Mouse (Mus musculus): Measurements from ENCODE around the gene Nck1.
A peak's percentile ranks its signal among the peaks of the same experiment; 100 is the strongest.

The Nck1 gene

DNA sequence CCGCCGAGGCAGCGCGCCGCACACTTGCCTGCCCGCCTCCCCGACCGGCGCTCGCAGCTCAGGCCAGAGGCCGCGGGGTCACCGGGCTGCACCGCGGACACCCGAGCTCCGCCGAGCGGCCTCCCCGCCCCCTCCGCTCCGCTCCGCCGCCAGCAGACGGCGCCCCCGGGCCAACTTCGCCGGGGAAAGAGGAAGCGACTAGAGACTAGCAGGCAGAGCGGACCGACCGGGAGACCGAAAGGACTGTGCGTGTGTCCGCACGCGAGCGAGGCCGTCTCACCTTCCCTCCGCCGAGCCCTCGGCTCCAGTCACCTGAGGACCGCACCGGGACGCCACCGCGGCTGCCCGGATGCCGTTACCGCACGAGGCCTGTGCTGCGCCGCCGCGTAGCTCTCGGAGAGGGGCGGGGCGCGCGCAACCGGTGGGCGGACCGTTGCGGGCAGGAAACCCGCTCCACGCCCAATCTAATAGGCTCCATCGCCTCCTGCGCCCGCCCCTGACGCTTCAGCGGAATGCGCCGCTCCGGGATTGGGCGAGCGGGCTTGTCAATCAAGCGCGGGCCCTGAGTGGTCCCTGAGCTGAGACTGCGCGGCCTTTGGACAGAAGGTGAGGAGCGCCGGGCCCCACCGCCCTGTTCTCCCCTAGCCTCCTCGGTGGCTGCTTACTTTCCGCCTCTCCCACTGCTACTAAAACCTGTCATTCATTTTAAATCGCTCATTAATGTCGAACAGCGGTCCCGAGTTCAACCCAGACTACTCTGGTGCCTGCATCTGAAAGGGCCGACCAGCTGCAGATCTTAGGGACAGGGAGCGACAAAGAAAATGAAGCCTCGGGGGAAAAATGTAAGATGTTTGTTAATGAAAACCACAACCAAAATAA lies at the start of gene Nck1:
Nck1 (minus strand) TSS at position 420 of the 879 bp plus-strand sequence.
- DNase-seq (ENCODE audit: low read depth, low spot score) = peak; percentile 92

DNA sequence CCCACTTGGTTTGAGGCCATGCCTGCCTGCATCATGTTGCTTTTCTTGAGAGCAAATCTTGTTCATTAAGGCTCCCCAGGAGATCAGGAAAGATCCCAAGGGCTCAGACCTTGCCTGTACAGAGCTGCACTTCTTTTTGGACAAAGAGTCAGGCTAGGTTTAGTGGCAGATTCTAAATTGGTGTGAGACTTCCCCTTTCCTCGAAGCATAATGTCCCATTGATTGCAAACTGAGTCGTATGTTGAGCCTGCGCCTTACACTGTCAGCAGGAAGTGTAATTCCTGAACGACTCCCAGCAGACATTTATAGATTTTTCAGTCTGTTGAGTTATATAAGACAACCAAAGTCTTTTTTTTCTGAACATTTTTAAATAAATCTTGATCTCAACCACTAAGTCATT lies 44.5 kb upstream of the Nck1 start:
- no peak for DNase-seq (ENCODE audit: low read depth, low spot score)

DNA sequence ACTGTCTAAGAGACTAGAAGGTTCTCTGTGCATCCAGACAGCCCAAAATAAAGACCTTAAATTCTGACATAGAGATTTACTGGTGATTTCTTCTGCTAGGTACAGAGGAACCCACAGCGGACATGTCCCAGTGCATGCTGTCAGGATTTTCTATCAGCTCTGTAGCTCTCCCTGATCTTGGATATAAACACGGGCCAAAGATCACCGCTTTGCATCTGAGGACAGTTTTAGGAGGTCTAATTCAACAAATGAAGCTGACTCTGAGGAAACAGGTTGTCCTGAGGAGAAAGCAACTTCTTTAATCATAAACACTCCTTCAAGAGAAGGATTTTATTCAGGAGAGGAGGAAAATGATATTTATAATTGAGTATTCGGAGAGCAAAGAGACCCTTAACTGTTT lies 38.1 kb upstream of the Nck1 start:
- no peak for DNase-seq (ENCODE audit: low read depth, low spot score)

DNA sequence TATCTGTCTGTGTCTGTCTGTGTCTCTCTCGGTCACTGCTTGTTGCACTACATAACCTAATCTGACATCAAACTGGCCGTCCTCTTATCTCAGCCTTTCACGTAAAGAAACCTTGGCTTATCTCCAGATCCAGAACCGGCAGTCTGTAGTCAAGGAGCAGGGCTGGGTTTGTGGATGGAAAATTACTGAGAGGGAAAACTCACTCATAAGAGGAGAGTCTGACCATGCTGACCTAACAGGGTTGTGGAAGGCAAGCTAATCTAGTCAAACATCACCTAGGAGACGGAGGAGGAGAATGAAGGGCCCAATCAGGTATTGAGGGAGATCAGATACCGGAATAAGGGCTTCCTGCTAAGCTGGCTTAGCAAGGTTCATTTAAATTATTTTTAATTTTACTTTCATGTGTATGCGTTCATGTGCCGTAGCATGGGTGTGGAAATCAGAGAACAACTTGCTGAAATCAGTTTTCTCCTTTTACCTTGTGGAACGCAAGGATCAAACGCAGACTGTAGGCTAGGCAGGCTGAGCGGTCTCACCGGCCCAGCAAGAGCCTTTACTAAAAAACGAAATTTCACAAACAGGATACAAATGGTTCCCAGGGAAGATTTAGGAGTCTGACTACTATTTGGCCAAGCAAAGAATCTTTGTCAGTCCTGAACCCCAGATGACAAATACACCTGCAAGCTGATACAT lies 37.1 kb upstream of the Nck1 start:
- no peak for DNase-seq (ENCODE audit: low read depth, low spot score)

DNA sequence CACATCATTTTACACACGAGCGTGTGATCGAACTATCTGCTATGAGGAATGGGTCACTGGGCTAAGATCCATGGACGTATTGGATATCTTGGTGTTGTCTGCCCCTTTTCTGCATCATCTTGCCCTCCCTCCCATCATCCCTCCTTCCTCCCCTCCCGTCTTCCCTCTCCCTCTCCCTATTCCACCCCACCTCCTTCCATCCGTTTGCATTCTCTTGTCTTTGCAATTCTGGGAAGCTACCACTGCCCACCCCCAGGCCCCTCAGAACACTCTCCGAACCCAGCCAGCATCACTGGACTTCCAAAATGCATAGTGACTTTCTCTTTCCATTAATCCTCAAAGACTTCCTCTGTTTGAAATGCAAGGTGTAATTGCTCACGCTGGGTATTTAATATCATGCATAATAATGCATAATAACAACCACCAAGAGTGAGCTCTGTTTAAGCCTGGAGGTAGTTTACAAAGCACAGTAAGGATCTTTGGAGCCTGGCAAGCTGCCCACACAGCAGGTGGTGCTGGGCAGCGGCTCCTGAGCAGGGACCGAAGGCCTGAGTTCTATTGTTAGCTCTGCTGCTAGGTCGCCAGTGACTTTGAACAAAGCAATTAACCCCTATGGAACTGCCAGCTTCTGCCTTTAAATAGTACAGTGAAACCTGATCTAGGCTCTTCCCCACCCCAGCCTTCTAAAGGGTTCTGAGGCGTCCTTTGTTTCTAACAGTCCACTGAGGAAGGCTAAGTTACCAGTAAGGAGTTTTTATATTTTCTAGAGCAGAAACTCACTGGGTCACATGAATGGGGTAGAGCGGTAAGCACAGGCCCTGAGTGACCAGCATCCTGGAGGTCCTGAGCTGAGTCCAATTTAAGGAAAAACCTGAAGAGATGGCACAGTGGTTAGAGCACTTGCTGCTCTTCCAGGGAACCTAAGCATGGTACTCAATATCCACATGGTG lies 35.9 kb upstream of the Nck1 start:
- DNase-seq (ENCODE audit: low read depth, low spot score) = no peak

DNA sequence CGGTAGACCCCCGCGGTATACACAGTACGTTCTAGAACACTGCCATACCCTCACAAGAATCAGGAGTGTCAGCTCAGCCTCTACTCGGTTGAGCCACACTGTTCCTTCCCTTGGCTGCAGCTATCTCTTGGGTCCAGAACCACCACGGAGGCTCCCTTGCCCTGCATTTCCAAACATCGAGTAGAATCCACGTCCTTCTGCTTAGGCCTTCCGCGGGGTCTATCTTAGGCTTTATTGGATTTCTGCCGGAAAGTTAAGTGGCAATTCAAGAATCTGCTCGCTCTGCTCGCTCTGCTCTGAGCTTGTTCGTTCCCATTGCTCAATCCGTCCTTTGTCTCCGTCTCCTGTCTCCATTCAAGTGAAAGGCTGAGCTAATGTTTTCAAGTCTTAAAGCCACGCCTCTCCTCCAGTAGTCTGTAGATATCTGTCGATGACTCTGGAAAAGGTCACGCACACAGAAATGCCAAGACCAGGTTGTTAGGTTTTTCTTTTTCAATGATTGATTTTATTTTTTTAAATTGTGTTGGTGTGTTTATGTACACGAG lies 34.3 kb upstream of the Nck1 start:
- DNase-seq (ENCODE audit: low read depth, low spot score) = no peak

DNA sequence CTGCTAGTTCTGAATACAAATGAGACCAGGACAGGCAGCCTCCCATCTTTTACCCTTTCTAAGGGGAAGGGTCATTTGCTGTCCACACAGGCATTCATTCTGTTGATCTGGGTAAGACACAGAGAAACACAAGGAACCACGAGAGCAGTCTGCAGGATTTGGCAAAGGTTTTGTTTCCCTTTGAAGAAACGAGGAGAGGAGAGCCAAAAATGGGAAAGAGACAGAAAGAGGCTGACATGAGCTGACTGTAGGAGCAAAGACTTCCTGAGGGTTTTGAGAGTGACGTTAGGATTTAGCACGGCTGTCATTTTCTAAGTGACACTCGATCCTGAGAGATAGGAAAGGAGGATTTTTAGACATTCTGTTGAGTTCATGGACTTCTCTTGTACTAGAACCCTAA lies 28.0 kb upstream of the Nck1 start:
- no peak for DNase-seq (ENCODE audit: low read depth, low spot score)

DNA sequence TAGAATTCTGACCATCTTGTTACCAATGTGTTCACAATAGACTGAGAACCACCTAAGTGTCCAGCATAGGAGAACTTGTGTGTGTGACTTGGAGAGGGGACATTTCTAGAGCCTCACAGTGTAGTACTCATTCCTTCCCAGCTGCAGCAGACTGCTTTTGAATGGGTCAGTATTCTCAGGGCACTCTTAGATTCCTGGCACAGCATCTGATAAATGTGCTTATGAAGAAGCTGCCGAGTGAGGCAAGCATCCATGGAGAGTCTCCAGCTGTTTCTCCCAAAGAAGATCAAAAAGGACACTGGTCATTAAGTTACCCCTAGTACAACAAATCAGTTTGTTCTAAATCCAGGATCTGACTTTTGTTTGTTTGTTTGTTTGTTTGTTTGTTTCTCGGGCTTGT lies 27.4 kb upstream of the Nck1 start:
- DNase-seq (ENCODE audit: low read depth, low spot score) = no peak

DNA sequence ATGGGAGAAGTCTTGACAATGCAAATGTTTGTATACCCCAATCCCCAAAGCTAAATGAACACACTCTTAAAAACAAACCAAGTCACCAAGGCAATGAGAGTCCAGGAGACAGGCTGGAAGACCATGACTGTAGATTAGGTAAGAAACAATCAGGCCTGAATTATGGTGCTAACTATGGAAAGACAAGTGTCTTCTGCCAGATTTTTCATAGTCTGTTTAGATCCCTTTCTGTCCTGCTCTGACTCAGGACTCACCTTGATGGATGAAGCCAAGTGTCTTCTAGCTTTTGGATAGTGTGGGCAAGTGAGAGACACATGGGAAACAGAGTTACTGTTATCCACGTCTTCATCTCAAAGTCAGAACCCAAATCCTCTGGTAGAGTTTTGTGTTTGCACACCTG lies 25.6 kb upstream of the Nck1 start:
- DNase-seq (ENCODE audit: low read depth, low spot score) = no peak

DNA sequence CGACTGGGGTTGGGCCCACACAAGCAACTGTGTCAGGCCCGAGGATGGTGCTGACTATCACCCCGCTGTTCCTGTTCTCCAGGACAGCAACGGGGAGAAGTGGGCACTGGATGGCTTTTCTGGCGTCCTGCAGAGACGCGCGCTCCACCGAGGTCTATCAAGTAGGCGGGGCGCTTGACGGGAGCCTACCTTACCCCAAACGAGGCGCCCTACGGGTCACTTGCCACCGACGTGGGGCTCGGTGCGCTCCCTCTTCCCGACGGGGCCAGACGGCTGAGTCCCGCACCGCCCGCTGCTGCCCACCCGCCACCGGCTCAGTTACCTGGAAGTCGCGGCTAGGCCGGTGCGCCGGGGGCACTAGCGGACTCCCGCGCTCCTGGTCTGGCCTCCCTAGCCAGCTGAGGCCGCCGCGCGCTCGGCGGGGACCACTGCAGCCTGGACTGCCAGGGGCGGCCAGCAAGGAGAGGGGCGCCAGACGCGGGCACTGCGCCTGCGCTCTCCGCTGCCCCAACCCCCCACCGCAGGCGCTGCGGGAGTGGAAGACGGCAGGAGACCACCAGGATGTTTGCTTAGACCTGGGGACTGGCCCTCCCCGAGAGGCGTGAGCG lies 24.8 kb upstream of the Nck1 start, which contains the start of gene Slc35g2:
Slc35g2 (minus strand) TSS at position 465 of the 608 bp plus-strand sequence.
- DNase-seq (ENCODE audit: low read depth, low spot score) = no peak

DNA sequence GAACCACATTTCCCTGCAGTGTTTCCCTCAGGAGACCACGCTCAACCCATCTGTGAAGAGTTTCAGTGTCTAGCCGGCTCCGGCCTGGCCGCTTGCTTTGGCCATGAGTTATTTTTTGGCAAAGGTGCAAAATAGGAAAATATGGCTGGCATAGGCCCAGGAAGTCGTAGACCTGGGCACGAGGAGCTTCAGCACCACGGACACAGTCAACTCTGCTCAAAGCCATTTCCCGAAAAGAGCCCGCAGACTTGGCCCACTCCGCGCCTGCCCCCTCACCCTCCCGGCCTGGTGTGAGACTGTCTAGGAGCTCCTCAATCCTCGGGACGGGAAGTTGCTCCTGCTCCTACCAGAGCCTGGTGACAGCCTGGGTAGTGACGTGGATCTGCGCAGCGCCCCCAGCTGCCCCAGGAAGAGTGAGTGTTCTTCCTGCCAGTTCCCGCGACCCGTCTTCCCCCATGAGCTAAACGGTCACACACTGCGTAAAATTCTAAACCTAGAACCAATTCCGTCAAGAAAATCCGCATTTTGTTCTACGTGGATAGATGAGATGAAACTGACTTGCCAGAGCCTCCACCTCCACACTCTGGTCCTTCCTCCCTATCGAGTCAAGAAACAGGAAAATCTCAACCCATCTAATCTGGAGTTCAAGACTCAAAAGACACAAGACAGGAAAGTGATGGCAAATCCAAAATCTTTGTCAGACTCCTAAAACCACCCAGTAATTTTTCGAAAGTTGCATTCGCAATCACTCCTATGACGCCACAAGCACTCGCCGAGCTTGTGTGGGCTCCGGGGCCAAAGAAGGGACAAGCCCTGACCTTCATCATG lies 24.1 kb upstream of the Nck1 start:
- no peak for DNase-seq (ENCODE audit: low read depth, low spot score)

DNA sequence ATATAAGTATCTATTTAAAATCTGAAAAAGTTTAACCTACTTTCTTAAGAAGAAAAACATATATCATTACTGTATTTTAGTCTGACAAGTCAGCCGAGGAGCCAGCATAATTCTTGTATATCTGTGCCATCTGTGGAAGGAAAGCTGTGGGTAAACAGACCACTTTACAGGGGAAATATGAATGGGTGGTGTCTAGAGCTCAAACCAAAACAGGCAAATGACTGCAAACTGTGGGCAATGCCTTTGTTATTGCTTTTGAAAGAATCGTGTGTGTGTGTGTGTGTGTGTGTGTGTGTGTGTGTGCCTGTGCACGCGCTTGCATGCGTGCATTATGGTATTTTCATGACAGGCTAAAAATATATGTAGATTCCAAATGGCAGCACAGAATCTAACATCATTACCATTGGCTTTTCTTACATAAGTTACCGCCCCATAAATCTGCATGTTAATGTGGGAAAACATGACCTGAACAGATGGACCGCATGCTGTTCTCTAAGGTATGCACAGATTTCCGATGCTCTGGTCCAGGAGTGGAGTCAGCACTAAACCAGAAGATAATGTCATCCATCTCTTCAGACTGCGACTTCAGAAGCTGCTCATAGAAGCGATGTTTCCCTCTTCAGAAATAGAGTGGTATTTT lies 14.4 kb upstream of the Nck1 start:
- no peak for DNase-seq (ENCODE audit: low read depth, low spot score)

DNA sequence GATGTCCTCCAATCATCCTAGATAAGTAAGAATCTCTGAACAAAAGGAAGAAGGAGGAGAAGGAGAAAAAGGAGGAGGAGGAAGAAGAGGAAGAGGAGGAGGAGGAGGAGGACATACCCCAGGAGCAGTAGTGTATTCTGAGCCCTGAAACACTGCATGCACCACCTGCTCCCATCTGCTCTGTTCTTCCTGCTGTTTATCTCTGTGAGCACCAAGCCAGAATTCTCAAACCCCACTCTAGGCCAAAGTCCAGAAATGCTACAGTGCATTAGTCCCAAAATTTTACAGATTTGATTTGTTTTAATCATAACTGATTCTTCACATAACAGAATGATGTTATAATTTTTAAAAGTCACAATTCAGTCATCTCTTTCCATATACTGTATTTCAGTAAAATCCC lies 13.1 kb upstream of the Nck1 start:
- no peak for DNase-seq (ENCODE audit: low read depth, low spot score)

DNA sequence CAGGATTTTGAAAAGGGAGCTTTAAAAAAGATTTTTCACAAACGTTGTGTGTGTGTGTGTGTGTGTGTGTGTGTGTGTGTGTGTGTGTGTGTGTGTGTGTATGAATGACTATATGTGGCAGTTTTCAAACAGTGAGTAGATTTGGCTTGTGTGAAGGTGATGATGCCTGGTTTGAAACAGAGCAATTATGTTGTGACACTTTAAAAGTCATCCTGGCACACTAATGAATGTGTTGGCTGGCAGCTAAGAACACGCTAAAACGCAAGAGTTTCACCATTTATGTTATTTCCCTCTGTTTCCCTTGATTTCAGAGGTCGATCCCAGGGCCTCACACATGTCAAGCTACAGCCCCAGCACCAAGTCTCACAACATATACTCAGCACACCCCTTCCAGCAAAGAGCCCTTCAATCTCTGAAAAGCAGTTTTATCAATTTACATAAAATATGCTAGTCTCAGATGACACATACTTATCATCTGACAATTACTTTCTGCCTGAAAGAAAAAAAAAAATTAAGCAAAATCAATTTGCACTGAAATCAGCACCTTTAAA lies 12.2 kb upstream of the Nck1 start:
- no peak for DNase-seq (ENCODE audit: low read depth, low spot score)

DNA sequence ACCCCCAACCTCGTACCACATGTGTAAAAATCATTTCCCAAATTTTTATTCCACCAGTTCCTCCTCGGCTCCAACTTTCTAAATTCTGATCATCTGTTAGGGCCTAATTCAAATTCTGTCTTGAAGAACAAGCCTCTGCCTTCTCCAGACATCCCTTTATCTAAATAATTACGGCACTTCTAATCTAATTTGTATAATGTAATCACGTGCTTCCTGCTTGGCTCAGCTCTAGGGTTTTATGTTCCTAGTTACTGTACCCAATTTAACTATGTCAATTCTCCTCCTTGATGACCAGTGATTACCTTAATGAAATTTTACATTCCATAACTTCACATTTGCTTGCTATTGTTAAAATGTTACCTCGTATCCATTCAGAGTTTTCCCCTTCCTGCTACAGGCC lies 9.8 kb upstream of the Nck1 start:
- no peak for DNase-seq (ENCODE audit: low read depth, low spot score)

DNA sequence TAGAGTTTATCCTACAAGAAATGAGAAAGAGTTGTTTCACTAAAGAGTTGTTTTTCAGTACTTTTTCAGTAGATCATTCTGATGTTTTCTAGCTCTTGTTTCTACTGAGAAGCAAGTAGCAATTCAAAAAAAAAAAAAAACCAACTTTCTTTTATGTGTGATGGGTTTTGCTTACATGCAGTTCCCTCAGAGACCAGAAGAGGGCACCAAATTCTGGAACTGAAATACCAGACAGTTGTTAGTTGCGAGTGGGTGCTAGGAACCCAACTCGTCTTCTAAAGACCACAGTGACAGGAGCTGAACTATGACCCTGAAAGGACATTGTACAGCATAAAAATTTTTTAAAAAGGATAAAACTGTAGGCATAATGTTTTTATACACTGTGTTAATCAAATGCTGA lies 2.4 kb upstream of the Nck1 start:
- DNase-seq (ENCODE audit: low read depth, low spot score) = no peak

DNA sequence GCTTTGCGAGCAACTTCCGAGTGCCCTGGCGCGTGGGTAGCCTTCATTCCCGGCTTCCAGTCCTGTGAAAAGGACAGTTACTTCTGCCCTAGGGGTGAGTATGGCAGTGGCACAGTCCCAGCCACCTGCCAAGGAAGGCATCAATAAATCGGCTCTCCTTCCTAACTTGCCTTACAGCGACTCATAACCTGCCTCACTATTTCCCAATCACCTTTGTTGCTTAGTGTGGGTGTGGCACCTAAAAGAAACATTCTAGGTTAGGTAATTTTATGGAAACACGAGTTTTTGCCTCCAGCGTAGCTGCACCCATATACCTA lies 618 bp upstream of the Nck1 start:
- DNase-seq (ENCODE audit: low read depth, low spot score) = no peak

DNA sequence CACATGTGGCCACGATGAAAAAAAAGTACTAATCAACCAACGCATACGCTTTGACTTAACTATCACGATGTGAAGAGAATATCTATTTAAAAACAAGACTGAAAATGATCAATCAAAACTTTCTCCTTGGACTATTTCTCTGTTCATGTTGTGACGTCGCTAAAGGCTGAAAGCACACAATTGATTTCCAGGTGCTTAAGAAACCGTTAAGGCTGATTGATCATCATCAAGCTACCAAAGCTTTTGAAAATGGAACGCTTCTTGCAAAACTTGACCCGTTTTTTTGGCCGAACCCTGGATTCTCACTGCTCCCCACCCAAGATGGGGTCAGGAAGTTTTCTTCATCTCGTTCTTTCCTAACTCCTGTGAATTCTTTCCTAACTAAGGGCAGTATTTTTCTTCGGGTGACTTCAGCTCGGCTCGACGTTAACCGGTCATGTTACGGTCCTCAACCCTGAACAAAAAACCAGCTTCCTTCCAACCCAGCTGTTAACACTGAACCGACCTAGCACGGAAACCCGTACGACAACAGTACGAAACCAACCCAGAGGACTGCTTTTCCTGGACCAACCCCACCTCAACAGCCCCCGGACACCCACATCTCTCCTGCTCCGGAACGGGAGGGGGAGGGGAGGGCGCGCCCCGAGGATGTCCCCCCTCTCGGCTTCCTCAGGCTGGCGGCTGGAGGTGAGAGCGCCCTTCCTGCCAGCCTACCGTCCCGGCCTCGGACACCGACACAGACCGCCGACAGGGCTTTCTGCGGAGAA lies 803 bp downstream of the Nck1 start:
- DNase-seq (ENCODE audit: low read depth, low spot score) = no peak
